Mouse (Mus musculus): Measurements from ENCODE around the gene Gm10337. TPM values are rescaled to one million over a fixed set of nuclear protein-coding genes. Genes with fewer than 3 reads are reported as not detected.

The Gm10337 gene
- polyA plus RNA-seq, 1 experiment from 2014 or later, result 3.4 TPM

- H3K4me3 ChIP-seq (ENCODE audit: low read depth, low read length), result no peak overlapping the region
- no peaks in the 10 kb centered on the region for H3K4me1 ChIP-seq (replicated peaks; ENCODE audit: control insufficient read depth, insufficient read depth, low read length)
- H3K4me2 ChIP-seq (ENCODE audit: low read length), result no peak overlapping the region
- no peak overlapping the region for H3K9ac ChIP-seq (ENCODE audit: low read length)
- ATAC-seq (replicated peaks; ENCODE audit: low FRiP score, low TSS enrichment, low read depth) (no peak), DNase-seq (ENCODE audit: low spot score) (no peak)
- H3K27me3 ChIP-seq (replicated peaks; ENCODE audit: control insufficient read depth, insufficient read depth, low read length), result no peaks in the 10 kb centered on the region
- no peaks in the 10 kb centered on the region for H3K9me3 ChIP-seq (ENCODE audit: control insufficient read depth, low read length)
- 92% methylated on average over 4 of the region's 4 CpGs for WGBS
- H3K36me3 ChIP-seq (ENCODE audit: control insufficient read depth, insufficient read depth, low read length), result peaks cover 71% of the 10 kb centered on the region
- no peak overlapping the region for H3K27ac ChIP-seq (ENCODE audit: low read depth)
Measured at GRCm38 (mm10) chr15:102544801-102545200, 41.3 kb downstream of the Gm10337 start.

DNA sequence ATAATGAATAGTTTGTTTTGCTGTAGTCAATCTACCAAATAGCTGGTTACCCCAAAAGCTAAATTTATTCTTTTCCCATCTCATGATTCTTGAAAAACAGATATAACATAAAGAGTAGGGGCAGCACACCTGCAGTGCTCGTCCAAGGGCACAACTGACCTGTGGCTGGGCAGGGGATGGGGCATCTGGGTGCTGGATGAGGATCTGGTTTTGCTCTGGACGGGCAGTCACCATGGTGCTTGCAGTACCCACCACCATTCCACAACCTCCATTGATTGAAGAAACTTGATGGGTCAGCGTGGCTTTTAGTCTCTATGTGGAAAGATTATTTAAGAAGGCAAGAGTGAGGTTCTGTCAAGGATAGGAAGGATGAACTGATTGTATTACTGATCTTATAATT, 42.7 kb downstream of the Gm10337 start:
- Histone ChIP-seq H3K27me3 (replicated peaks; ENCODE audit: control insufficient read depth, insufficient read depth, low read length) (no peaks in the 10 kb centered on the region), H3K4me3 (ENCODE audit: low read depth, low read length) (no peak overlapping the region), H3K9me3 (ENCODE audit: control insufficient read depth, low read length) (no peaks in the 10 kb centered on the region), H3K4me2 (ENCODE audit: low read length) (no peak overlapping the region), H3K4me1 (replicated peaks; ENCODE audit: control insufficient read depth, insufficient read depth, low read length) (no peaks in the 10 kb centered on the region), H3K27ac (ENCODE audit: low read depth) (no peak overlapping the region), H3K9ac (ENCODE audit: low read length) (no peak overlapping the region), H3K36me3 (ENCODE audit: control insufficient read depth, insufficient read depth, low read length) (peaks cover 62% of the 10 kb centered on the region)
- 88% methylated on average over 3 of the region's 3 CpGs for WGBS
- ATAC-seq (replicated peaks; ENCODE audit: low FRiP score, low TSS enrichment, low read depth), result no peak
- no peak for DNase-seq (ENCODE audit: low spot score)

DNA sequence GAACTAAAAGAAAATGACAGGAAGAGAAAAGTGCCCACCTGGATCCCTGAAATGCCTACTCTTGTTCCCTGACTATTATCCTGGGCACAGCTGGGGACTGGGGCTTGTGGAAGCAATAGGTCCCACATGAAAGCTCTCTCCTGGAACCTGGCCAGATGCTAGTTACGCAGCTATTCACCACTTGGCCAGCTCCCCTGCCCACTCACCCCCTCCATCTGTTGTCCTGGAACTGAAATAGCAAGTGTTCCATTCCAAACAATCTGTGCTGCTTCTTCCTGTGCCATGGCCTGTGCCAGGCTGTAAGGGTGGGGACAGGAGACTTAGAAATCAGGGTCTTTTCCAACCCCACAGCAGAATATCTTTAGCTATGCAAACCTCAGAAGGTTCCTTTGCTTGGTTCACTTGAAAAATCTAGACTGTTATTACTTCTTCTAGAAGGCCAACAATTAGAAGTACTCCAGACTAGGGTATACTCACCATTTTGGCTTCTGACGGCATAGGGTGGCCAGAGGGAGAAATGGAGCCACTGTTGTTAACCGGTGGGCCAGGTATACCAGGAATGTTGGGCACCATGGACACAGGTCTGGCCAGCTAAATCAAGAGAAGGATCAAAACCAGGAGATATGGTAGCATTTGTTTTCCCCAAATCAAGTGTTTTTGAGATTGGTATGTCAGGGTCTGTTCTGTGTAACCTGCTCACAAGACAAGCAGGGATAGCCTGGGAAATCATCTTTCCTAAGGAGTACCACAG, 43.3 kb downstream of the Gm10337 start:
- H3K4me3 ChIP-seq (ENCODE audit: low read depth, low read length), result no peak overlapping the region
- DNase-seq (ENCODE audit: low spot score), result no peak
- no peaks in the 10 kb centered on the region for H3K4me1 ChIP-seq (replicated peaks; ENCODE audit: control insufficient read depth, insufficient read depth, low read length)
- no peak overlapping the region for H3K9ac ChIP-seq (ENCODE audit: low read length)
- no peaks in the 10 kb centered on the region for H3K9me3 ChIP-seq (ENCODE audit: control insufficient read depth, low read length)
- H3K27me3 ChIP-seq (replicated peaks; ENCODE audit: control insufficient read depth, insufficient read depth, low read length), result no peaks in the 10 kb centered on the region
- ATAC-seq (replicated peaks; ENCODE audit: low FRiP score, low TSS enrichment, low read depth), result no peak
- no peak overlapping the region for H3K4me2 ChIP-seq (ENCODE audit: low read length)
- peaks cover 65% of the 10 kb centered on the region for H3K36me3 ChIP-seq (ENCODE audit: control insufficient read depth, insufficient read depth, low read length)
- no peak overlapping the region for H3K27ac ChIP-seq (ENCODE audit: low read depth)
- 89% methylated on average over 3 of the region's 3 CpGs for WGBS

DNA sequence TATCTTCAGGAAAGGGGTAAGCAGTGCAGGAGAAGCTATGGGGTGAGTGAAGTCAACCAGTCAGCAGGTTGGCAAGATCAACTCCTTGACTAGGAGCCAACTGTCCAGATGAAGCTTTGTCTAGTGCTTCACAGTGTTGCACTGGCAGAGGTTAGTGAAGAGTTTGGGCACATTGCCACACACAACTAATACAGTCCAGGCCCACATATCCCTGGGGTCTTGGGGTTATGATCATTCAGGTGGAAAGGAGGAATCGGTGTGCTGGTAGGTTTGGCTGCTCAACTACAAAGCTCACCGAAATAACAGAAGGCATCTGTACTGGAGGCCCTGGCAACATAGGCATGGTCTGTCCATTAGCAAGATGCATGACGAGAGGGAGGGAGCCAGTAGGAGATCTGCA, 44.0 kb downstream of the Gm10337 start:
- no peaks in the 10 kb centered on the region for H3K27me3 ChIP-seq (replicated peaks; ENCODE audit: control insufficient read depth, insufficient read depth, low read length)
- H3K27ac ChIP-seq (ENCODE audit: low read depth), result no peak overlapping the region
- H3K36me3 ChIP-seq (ENCODE audit: control insufficient read depth, insufficient read depth, low read length), result peaks cover 65% of the 10 kb centered on the region
- H3K4me3 ChIP-seq (ENCODE audit: low read depth, low read length), result no peak overlapping the region
- ATAC-seq (replicated peaks; ENCODE audit: low FRiP score, low TSS enrichment, low read depth), result no peak
- DNase-seq (ENCODE audit: low spot score), result no peak
- no peaks in the 10 kb centered on the region for H3K9me3 ChIP-seq (ENCODE audit: control insufficient read depth, low read length)
- H3K4me1 ChIP-seq (replicated peaks; ENCODE audit: control insufficient read depth, insufficient read depth, low read length), result no peaks in the 10 kb centered on the region
- 87% methylated on average over 3 of the region's 3 CpGs for WGBS
- no peak overlapping the region for H3K9ac ChIP-seq (ENCODE audit: low read length)
- no peak overlapping the region for H3K4me2 ChIP-seq (ENCODE audit: low read length)

DNA sequence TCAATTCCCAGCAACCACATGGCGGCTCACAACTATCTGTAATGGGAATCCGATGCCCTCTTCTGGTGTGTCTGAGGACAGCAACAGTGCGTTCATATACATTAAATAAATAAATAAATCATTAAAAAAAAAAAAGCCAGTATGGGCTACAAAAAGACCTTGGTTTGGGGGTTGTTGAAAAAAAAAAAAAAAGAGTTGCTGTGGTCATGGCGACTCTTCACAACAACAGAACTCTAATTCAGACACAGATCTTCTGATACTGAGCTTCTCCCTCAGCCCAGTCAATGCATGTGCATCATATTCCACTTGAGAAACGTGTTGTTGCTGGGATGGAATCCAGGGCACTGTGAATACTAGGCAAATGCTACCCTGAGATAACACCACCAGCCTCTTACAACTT, 49.1 kb downstream of the Gm10337 start:
- 95% methylated on average over 5 of the region's 5 CpGs for WGBS

More for the DNA sequence above, 49.1 kb downstream of the Gm10337 start:
- H3K4me2 ChIP-seq (ENCODE audit: low read length), result no peak overlapping the region
- no peaks in the 10 kb centered on the region for H3K9me3 ChIP-seq (ENCODE audit: control insufficient read depth, low read length)
- ATAC-seq (replicated peaks; ENCODE audit: low FRiP score, low TSS enrichment, low read depth), result no peak
- H3K4me1 ChIP-seq (replicated peaks; ENCODE audit: control insufficient read depth, insufficient read depth, low read length), result no peaks in the 10 kb centered on the region
- H3K36me3 ChIP-seq (ENCODE audit: control insufficient read depth, insufficient read depth, low read length), result peaks cover 67% of the 10 kb centered on the region
- no peaks in the 10 kb centered on the region for H3K27me3 ChIP-seq (replicated peaks; ENCODE audit: control insufficient read depth, insufficient read depth, low read length)
- DNase-seq (ENCODE audit: low spot score), result no peak
- H3K9ac ChIP-seq (ENCODE audit: low read length), result no peak overlapping the region
- no peak overlapping the region for H3K27ac ChIP-seq (ENCODE audit: low read depth)
- no peak overlapping the region for H3K4me3 ChIP-seq (ENCODE audit: low read depth, low read length)

Other genes with a start within 250 kb of the Gm10337 start
- 16.4 and 17.1 TPM in 2 replicates for gene Rarg, start 246.2 kb upstream of the Gm10337 start, polyA plus RNA-seq (2014; fragmentation: Nextera tagmentation; extraction: Ambion mirVana)
- gene Gm9918, start 233.2 kb upstream of the Gm10337 start, polyA plus RNA-seq (2014; fragmentation: Nextera tagmentation; extraction: Ambion mirVana), result 0.11 and 0.19 TPM in 2 replicates
- 65.3 and 67.1 TPM in 2 replicates for gene Mfsd5, start 224.3 kb upstream of the Gm10337 start, polyA plus RNA-seq (2014; fragmentation: Nextera tagmentation; extraction: Ambion mirVana)
- 28.0 and 33.0 TPM in 2 replicates for gene Espl1, start 207.5 kb upstream of the Gm10337 start, polyA plus RNA-seq (2014; fragmentation: Nextera tagmentation; extraction: Ambion mirVana)
- gene Pfdn5, start 177.6 kb upstream of the Gm10337 start, polyA plus RNA-seq (2014; fragmentation: Nextera tagmentation; extraction: Ambion mirVana), result 450 and 456 TPM in 2 replicates
- 104 and 120 TPM in 2 replicates for gene Myg1, start 172.0 kb upstream of the Gm10337 start, polyA plus RNA-seq (2014; fragmentation: Nextera tagmentation; extraction: Ambion mirVana)
- 64.1 and 71.2 TPM in 2 replicates for gene Aaas, start 153.0 kb upstream of the Gm10337 start, polyA plus RNA-seq (2014; fragmentation: Nextera tagmentation; extraction: Ambion mirVana)
- 1.2 and 1.3 TPM in 2 replicates for gene Sp7, start 136.5 kb upstream of the Gm10337 start, polyA plus RNA-seq (2014; fragmentation: Nextera tagmentation; extraction: Ambion mirVana)
- 14.4 and 15.8 TPM in 2 replicates for gene Sp1, start 97.6 kb upstream of the Gm10337 start, polyA plus RNA-seq (2014; fragmentation: Nextera tagmentation; extraction: Ambion mirVana)
- 0.81 and 0.97 TPM in 2 replicates for gene Amhr2, start 58.4 kb upstream of the Gm10337 start, polyA plus RNA-seq (2014; fragmentation: Nextera tagmentation; extraction: Ambion mirVana)
- gene Prr13, start 44.7 kb upstream of the Gm10337 start, polyA plus RNA-seq (2014; fragmentation: Nextera tagmentation; extraction: Ambion mirVana), result 132 and 141 TPM in 2 replicates
- 275 and 289 TPM in 2 replicates for gene Pcbp2, start 33.2 kb upstream of the Gm10337 start, polyA plus RNA-seq (2014; fragmentation: Nextera tagmentation; extraction: Ambion mirVana)
- gene Map3k12, start 13.3 kb downstream of the Gm10337 start, polyA plus RNA-seq (2014; fragmentation: Nextera tagmentation; extraction: Ambion mirVana), result 13.5 and 14.9 TPM in 2 replicates
- 105 TPM in 2 replicates for gene Tarbp2, start 14.5 kb downstream of the Gm10337 start, polyA plus RNA-seq (2014; fragmentation: Nextera tagmentation; extraction: Ambion mirVana)
- 1.5 and 2.2 TPM in 2 replicates for gene Npff, start 21.2 kb downstream of the Gm10337 start, polyA plus RNA-seq (2014; fragmentation: Nextera tagmentation; extraction: Ambion mirVana)
- gene Gm28047, start 121.3 kb downstream of the Gm10337 start, polyA plus RNA-seq (2014; fragmentation: Nextera tagmentation; extraction: Ambion mirVana), result 0.43 TPM in 1 of 2 replicates, not detected in the other
- gene Atf7, start 121.7 kb downstream of the Gm10337 start, polyA plus RNA-seq (2014; fragmentation: Nextera tagmentation; extraction: Ambion mirVana), result 34.3 and 36.5 TPM in 2 replicates
- gene Atp5g2, start 168.6 kb downstream of the Gm10337 start, polyA plus RNA-seq (2014; fragmentation: Nextera tagmentation; extraction: Ambion mirVana), result 81.3 and 87.4 TPM in 2 replicates
- gene Calcoco1, start 218.5 kb downstream of the Gm10337 start, polyA plus RNA-seq (2014; fragmentation: Nextera tagmentation; extraction: Ambion mirVana), result 30.6 and 35.8 TPM in 2 replicates